Mouse (Mus musculus): ENCODE measurements around the gene H3f3b. TPM values are rescaled to one million over a fixed set of nuclear protein-coding genes. Genes with fewer than 3 reads are reported as not detected.

The H3f3b gene
- total RNA-seq, 2 experiments from 2014 or later = 460 to 1,017 TPM

- ATAC-seq (replicated peaks; ENCODE audit: poor library complexity, severe bottlenecking) = no peak; the same call in 1 of the 2 replicates
Observed at GRCm38 (mm10) chr11:116050196-116050595, 22.4 kb upstream of the H3f3b start.

GRCm38 (mm10) chr11:116049610-116050009 lies 21.8 kb upstream of the H3f3b start:
- ATAC-seq (replicated peaks; ENCODE audit: poor library complexity, severe bottlenecking) = no peak

- no peak for ATAC-seq (replicated peaks; ENCODE audit: poor library complexity, severe bottlenecking)
Observed at GRCm38 (mm10) chr11:116045173-116045572, 17.4 kb upstream of the H3f3b start.

GRCm38 (mm10) chr11:116043286-116043685 lies 15.5 kb upstream of the H3f3b start:
- ATAC-seq (replicated peaks; ENCODE audit: poor library complexity, severe bottlenecking) = no peak

- ATAC-seq (replicated peaks; ENCODE audit: poor library complexity, severe bottlenecking) = no peak
Observed at GRCm38 (mm10) chr11:116042372-116043138, 14.8 kb upstream of the H3f3b start.

GRCm38 (mm10) chr11:116041833-116042232 lies 14.1 kb upstream of the H3f3b start:
- ATAC-seq (replicated peaks; ENCODE audit: poor library complexity, severe bottlenecking) = no peak

- ATAC-seq (replicated peaks; ENCODE audit: poor library complexity, severe bottlenecking) = no peak
Observed at GRCm38 (mm10) chr11:116040593-116040992, 12.8 kb upstream of the H3f3b start.

GRCm38 (mm10) chr11:116037826-116038225 lies 10.1 kb upstream of the H3f3b start:
- ATAC-seq (replicated peaks; ENCODE audit: poor library complexity, severe bottlenecking) = no peak

- no peak for ATAC-seq (replicated peaks; ENCODE audit: poor library complexity, severe bottlenecking)
Observed at GRCm38 (mm10) chr11:116036671-116037070, 8.9 kb upstream of the H3f3b start.

GRCm38 (mm10) chr11:116034584-116034983 lies 6.8 kb upstream of the H3f3b start:
- ATAC-seq (replicated peaks; ENCODE audit: poor library complexity, severe bottlenecking) = no peak

- ATAC-seq (replicated peaks; ENCODE audit: poor library complexity, severe bottlenecking) = peak; percentile 40
Observed at GRCm38 (mm10) chr11:116030898-116031845, 3.4 kb upstream of the H3f3b start.

- peak; percentile 78 for ATAC-seq (replicated peaks; ENCODE audit: poor library complexity, severe bottlenecking)
Observed at GRCm38 (mm10) chr11:116030088-116030897, 2.5 kb upstream of the H3f3b start, which contains the start of gene Unk. TSS of gene Unk (plus strand) at chr11:116030322.

- no peak for ATAC-seq (replicated peaks; ENCODE audit: poor library complexity, severe bottlenecking)
Observed at GRCm38 (mm10) chr11:116029086-116029865, 1.5 kb upstream of the H3f3b start.

GRCm38 (mm10) chr11:116028177-116028865 lies 559 bp upstream of the H3f3b start:
- ATAC-seq (replicated peaks; ENCODE audit: poor library complexity, severe bottlenecking) = no peak

- no peak for ATAC-seq (replicated peaks; ENCODE audit: poor library complexity, severe bottlenecking)
Observed at GRCm38 (mm10) chr11:116025056-116025845, 2.5 kb downstream of the H3f3b start.

- ATAC-seq (replicated peaks; ENCODE audit: poor library complexity, severe bottlenecking) = peak; percentile 68
Observed at GRCm38 (mm10) chr11:116024356-116024808, 3.4 kb downstream of the H3f3b start.

GRCm38 (mm10) chr11:116023771-116024355 lies 3.9 kb downstream of the H3f3b start:
- ATAC-seq (replicated peaks; ENCODE audit: poor library complexity, severe bottlenecking) = peak; percentile 69

All from granulocyte monocyte progenitor cell, adult 5-6 weeks (primary cell).